Mouse (Mus musculus) cerebellum, adult 9-10 months (tissue): ENCODE measurements at regions not wholly inside any gene's neighbourhood (a gene's known extent, or its start where the extent isn't known, plus 50 kb on each side); places are given as distances from the start of the nearest gene placed in this dataset.

Experiments
- DNase-seq: peaks from one replicate; pipeline ENCODE4 v3.0.0; 2022

GRCm38 (mm10) chr13:16676873-16677272, 665.2 kb downstream of the Inhba start:
- no peak for DNase-seq

GRCm38 (mm10) chr13:16678246-16679024, 666.8 kb downstream of the Inhba start:
- no peak for DNase-seq

- no peak for DNase-seq
Observed at GRCm38 (mm10) chr13:16694201-16694600, 682.5 kb downstream of the Inhba start.

- DNase-seq: no peak
Observed at GRCm38 (mm10) chr13:16700934-16701333, 689.3 kb downstream of the Inhba start.

GRCm38 (mm10) chr13:16702138-16702537, 690.5 kb downstream of the Inhba start:
- DNase-seq: no peak

GRCm38 (mm10) chr13:16705217-16706104, 693.8 kb downstream of the Inhba start:
- DNase-seq: no peak

- no peak for DNase-seq
Observed at GRCm38 (mm10) chr13:16706105-16706442, 694.4 kb downstream of the Inhba start.

GRCm38 (mm10) chr13:16715296-16715960, 703.8 kb downstream of the Inhba start:
- DNase-seq: no peak

GRCm38 (mm10) chr13:16716340-16716739, 704.7 kb downstream of the Inhba start:
- no peak for DNase-seq

- DNase-seq: no peak
Observed at GRCm38 (mm10) chr13:16716796-16717749, 705.4 kb downstream of the Inhba start.

- no peak for DNase-seq
Observed at GRCm38 (mm10) chr13:16720090-16720489, 708.4 kb downstream of the Inhba start.

- no peak for DNase-seq
Observed at GRCm38 (mm10) chr13:16725350-16725749, 713.7 kb downstream of the Inhba start.

- DNase-seq: no peak
Observed at GRCm38 (mm10) chr13:16738313-16738712, 726.7 kb downstream of the Inhba start.

GRCm38 (mm10) chr13:16739563-16739962, 727.9 kb downstream of the Inhba start:
- DNase-seq: no peak

GRCm38 (mm10) chr13:16744237-16744636, 732.6 kb downstream of the Inhba start:
- no peak for DNase-seq

GRCm38 (mm10) chr13:16745644-16746043, 734.0 kb downstream of the Inhba start:
- no peak for DNase-seq

- no peak for DNase-seq
Observed at GRCm38 (mm10) chr13:16746451-16746850, 734.8 kb downstream of the Inhba start.

- DNase-seq: no peak
Observed at GRCm38 (mm10) chr13:16756264-16756663, 744.6 kb downstream of the Inhba start.

- no peak for DNase-seq
Observed at GRCm38 (mm10) chr13:16760045-16760444, 748.4 kb downstream of the Inhba start.

GRCm38 (mm10) chr13:16761415-16761814, 749.8 kb downstream of the Inhba start:
- no peak for DNase-seq

GRCm38 (mm10) chr13:16762326-16762725, 750.7 kb downstream of the Inhba start:
- DNase-seq: no peak
